Mouse (Mus musculus) c-Kit-positive CD71-positive TER-119-positive erythroid progenitor cells, embryonic 14.5 days (primary cell): ENCODE results near the gene Zfp560.
"Not testable (repeated sequence)": the region's sequence is repeated elsewhere in the genome, so short reads cannot be mapped to it uniquely, and the experiment has no call there.

ENCODE experiments used
- DNase-seq: peaks from one replicate; pipeline ENCODE4 v3.0.0-alpha.2; 2013; ENCODE audit warnings: low spot score

Zfp560 gene

DNA sequence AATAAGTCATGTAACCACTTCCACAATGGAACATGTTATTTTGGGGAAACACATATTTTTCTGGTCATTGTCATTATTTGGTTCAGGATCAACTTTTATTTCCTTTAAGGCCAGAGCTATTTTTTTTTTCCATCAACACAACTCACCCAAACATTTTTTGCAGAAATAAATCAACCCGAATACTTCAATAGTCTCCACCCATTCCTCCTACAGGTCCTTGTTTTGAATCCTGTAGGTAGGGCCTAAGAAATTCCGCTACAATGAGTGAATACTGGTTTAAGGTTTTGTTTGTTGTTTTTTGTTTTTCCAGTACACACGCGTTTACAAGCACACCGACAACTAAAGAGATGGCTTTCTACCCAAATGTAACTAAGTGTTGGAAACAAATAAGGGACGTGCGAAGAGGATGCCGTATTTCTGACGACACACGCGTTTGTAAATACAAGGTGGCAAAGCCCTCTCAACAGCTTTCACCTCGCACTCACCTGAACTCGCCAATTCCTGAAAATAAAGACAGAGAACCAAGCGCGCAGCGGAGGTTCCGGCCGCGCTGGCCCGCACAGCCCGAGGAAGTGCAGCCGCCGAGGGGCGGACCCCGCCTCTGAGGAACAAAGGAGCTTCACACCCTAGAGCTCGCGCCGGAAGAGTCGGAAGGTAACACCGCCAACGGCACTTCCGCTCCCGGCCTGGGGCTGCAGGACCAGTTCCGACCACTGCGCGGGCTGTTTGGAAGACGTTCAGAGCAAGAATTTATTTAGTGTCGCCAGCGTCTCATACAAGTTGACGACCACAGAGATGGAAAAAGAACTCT is at the start of gene Zfp560:
Gene Zfp560, minus strand, starts transcription at position 646 of the 811 bp plus-strand sequence.
- peak; percentile 86 for DNase-seq

- no peak for DNase-seq
Observed at GRCm38 (mm10) chr9:20430004-20430403, 45.0 kb upstream of the Zfp560 start.

- DNase-seq: no peak
Observed at GRCm38 (mm10) chr9:20411460-20411859, 26.5 kb upstream of the Zfp560 start.

GRCm38 (mm10) chr9:20409319-20409718 is 24.3 kb upstream of the Zfp560 start:
- DNase-seq: no peak

DNA sequence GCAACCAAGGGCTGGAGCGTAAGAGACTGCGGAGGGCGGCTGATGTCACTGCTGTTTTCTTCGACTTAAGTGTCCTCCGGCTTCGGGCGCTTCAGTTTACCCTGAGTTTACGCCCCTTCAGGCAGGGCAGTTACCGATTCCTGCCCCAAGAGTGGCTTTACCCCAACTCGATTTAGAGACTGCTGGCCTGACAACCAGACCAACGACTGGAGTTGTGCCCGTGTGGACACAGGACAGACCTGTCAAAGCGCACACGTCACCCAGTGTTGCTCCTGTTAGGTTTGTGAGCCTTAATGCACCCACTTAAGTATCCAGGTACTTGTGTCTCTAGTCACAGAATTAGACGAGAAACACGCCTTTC is 346 bp upstream of the Zfp560 start:
- DNase-seq: no peak

GRCm38 (mm10) chr9:20383659-20384058 is 1.3 kb downstream of the Zfp560 start:
- no peak for DNase-seq

DNA sequence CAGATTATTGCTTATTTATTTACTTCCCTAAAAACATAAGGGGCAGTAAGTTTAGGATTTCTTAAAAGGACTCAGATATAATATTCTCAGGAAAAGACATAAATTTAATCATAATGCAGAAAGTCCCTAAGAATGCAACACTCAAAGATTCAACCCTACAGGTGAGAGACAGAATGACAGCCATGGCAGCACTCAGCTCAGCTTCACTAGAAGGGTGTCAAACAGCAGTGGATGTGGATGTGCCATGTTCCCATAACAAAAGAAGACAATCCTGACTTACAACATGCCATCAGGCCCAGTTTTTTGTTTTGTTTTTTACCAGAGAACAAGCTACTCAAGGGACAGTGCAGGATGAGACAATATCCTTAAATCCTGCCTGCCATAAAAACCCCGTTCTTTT is 10.3 kb downstream of the Zfp560 start:
- no peak for DNase-seq

- no peak for DNase-seq
Observed at GRCm38 (mm10) chr9:20367311-20367710, 17.7 kb downstream of the Zfp560 start.

GRCm38 (mm10) chr9:20348501-20348900 is 36.5 kb downstream of the Zfp560 start:
- no peak for DNase-seq

- no peak for DNase-seq
Observed at GRCm38 (mm10) chr9:20335994-20336393, 49.0 kb downstream of the Zfp560 start, which contains the start of gene Olfr18. TSS of gene Olfr18 (minus strand) at chr9:20336094.

GRCm38 (mm10) chr9:20298232-20298631 is 86.7 kb downstream of the Zfp560 start, which contains the start of gene Olfr873:
TSS of gene Olfr873 (plus strand) at chr9:20298532.
- DNase-seq: no peak

DNA sequence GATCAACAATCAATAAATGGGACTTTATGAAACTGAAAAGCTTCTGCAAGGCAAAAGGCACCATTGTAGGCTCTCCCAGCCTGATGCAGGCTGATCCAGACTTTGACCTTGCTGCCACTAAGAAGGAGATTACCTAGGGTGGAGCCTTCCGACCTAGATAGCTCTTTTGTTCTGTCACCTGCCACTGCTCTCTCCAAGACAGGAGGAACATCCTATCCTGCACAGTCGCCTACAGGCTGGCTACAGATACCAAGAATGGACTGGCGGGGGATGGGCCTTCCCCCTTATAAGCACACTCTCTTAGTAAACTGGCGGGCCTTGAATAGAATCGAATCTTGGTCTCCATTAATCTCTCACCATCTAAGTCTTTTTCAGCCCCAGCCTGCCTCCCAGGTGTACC is 89.4 kb downstream of the Zfp560 start:
- DNase-seq: not testable (repeated sequence)
